33 mouse cellular contexts compared by ENCODE assay signal in genomic region chr2:25320084-25320483, GRCm38 (mm10). TPM values are rescaled to one million over a fixed set of nuclear protein-coding genes. Genes with fewer than 3 reads are reported as not detected.
DNase-seq lines count a peak whose midpoint lies in the region; ATAC-seq and TF ChIP-seq lines count a peak whose summit lies in the region.
"Had no signal": no experiment of that assay in that cellular context is flagged by ENCODE, and none has a peak within 500 bp of the region (broad histone marks: within the 10 kb centered on the region; RNA-seq: fewer than 3 reads in every experiment).

No protein-coding gene starts in this region.

- H3K9ac ChIP-seq in forebrain, postnatal 0 days = no peak overlapping the region; the same call in 1 of the 2 replicates
- no peak overlapping the region for H3K9ac ChIP-seq in forebrain, embryonic 11.5 days (ENCODE audit: low read length)
- H3K9ac ChIP-seq: embryonic facial prominence, embryonic 12.5 days; embryonic facial prominence, embryonic 15.5 days; forebrain, embryonic 12.5 days; hindbrain, embryonic 12.5 days; hindbrain, embryonic 15.5 days had no signal

- no peaks in the 10 kb centered on the region; the same call in 1 of the 2 replicates for H3K36me3 ChIP-seq in forebrain, postnatal 0 days (ENCODE audit: insufficient read depth)
- H3K36me3 ChIP-seq in forebrain, embryonic 11.5 days (ENCODE audit: control insufficient read depth, insufficient read depth, low read length) = no peaks in the 10 kb centered on the region
- H3K36me3 ChIP-seq: embryonic facial prominence, embryonic 12.5 days; embryonic facial prominence, embryonic 15.5 days; forebrain, embryonic 12.5 days; forebrain, embryonic 15.5 days; G1E; hindbrain, embryonic 12.5 days had no signal

- peak; percentile 23 for DNase-seq in forebrain, postnatal 0 days
- no peak for DNase-seq in forebrain, embryonic 11.5 days (ENCODE audit: low spot score)
- peak; percentile 32 to 52 for DNase-seq in right cerebral cortex, postnatal 10 days (ENCODE audit: low spot score in 2 of 2)
- no peak for DNase-seq in right cerebral cortex, postnatal 14 days
- DNase-seq in brain, adult 2 months (ENCODE audit: low read depth, low spot score) = peak; percentile 58
- no peak for DNase-seq in gastrocnemius, postnatal 36 days
- DNase-seq: adrenal gland, adult 2 months; adrenal gland, postnatal 14 days; B cell, adult 2 months; cerebellum, adult 11-12 months; cerebellum, postnatal 25 days; gastrocnemius, postnatal 10 days; heart, adult 11 months had no signal

- 23% methylated on average over 2 of the region's 2 CpGs for WGBS in forebrain, postnatal 0 days
- 40% methylated on average over 2 of the region's 2 CpGs for WGBS in forebrain, embryonic 11.5 days

- no peaks in the 10 kb centered on the region for H3K9me3 ChIP-seq in forebrain, postnatal 0 days (ENCODE audit: low read length)
- no peaks in the 10 kb centered on the region for H3K9me3 ChIP-seq in forebrain, embryonic 11.5 days (ENCODE audit: control insufficient read depth, low read length)
- H3K9me3 ChIP-seq: embryonic facial prominence, embryonic 12.5 days; embryonic facial prominence, embryonic 15.5 days; forebrain, embryonic 12.5 days; forebrain, embryonic 15.5 days; hindbrain, embryonic 12.5 days; hindbrain, embryonic 15.5 days had no signal

- H3K4me3 ChIP-seq in forebrain, postnatal 0 days (ENCODE audit: low read depth, low read length) = no peak overlapping the region
- no peak overlapping the region for H3K4me3 ChIP-seq in forebrain, embryonic 11.5 days (ENCODE audit: low read depth, low read length)
- H3K4me3 ChIP-seq: embryonic facial prominence, embryonic 12.5 days; embryonic facial prominence, embryonic 15.5 days; forebrain, embryonic 12.5 days had no signal

- intact Hi-C loops in gastrocnemius, postnatal 36 days (cut with DNase I) = no loop called here

- no peak for TF ChIP-seq CTCF in forebrain, postnatal 0 days (IDR thresholded peaks at IDR 0.05; ENCODE audit: low read depth)

- H3K4me1 ChIP-seq in forebrain, postnatal 0 days (ENCODE audit: insufficient read depth) = peaks cover 7% of the 10 kb centered on the region
- H3K4me1 ChIP-seq in forebrain, embryonic 11.5 days (replicated peaks; ENCODE audit: control insufficient read depth, insufficient read depth, low read length) = peaks cover 3% of the 10 kb centered on the region; the same call in 1 of the 2 replicates

- ATAC-seq in forebrain, postnatal 0 days = peak; percentile 19; the same call in 1 of the 2 replicates
- no peak for ATAC-seq in forebrain, embryonic 11.5 days (replicated peaks; ENCODE audit: low FRiP score)
- no peak for ATAC-seq in CD4-positive, CD25-positive, alpha-beta regulatory T cell, adult 4 months

- peaks cover 5% of the 10 kb centered on the region; the same call in 1 of the 2 replicates for H3K27me3 ChIP-seq in forebrain, postnatal 0 days (ENCODE audit: insufficient read depth, low read length)
- peaks cover 23% of the 10 kb centered on the region for H3K27me3 ChIP-seq in forebrain, embryonic 11.5 days (ENCODE audit: control insufficient read depth, insufficient read depth, low read length)

- peak overlapping the region; percentile 21; the same call in 1 of the 2 replicates for H3K27ac ChIP-seq in forebrain, postnatal 0 days (ENCODE audit: low read depth, low read length)
- H3K27ac ChIP-seq in forebrain, embryonic 11.5 days (ENCODE audit: low read depth, low read length) = no peak overlapping the region
- H3K27ac ChIP-seq: embryonic facial prominence, embryonic 12.5 days; embryonic facial prominence, embryonic 15.5 days; forebrain, embryonic 12.5 days; hindbrain, embryonic 12.5 days had no signal

- H3K4me2 ChIP-seq in forebrain, postnatal 0 days (ENCODE audit: low read depth) = no peak overlapping the region
- H3K4me2 ChIP-seq in forebrain, embryonic 11.5 days (ENCODE audit: low read depth, low read length, severe bottlenecking) = no peak overlapping the region
- H3K4me2 ChIP-seq: embryonic facial prominence, embryonic 12.5 days; embryonic facial prominence, embryonic 15.5 days; heart, embryonic 11.5 days had no signal

RNA-seq across cellular contexts. Expression of gene Grin1, which starts 1.1 kb away (rescaled TPM):
- total RNA-seq in forebrain, postnatal 0 days (2014; rRNA removed) = 77.3 and 88.5 TPM in 2 replicates
- 46.9 and 58.2 TPM in 2 replicates for polyA plus RNA-seq in forebrain, postnatal 0 days (2015; fragmentation: Nextera tagmentation; extraction: Ambion mirVana)
- 1.7 and 2.1 TPM in 2 replicates for polyA plus RNA-seq in forebrain, embryonic 11.5 days (2014; fragmentation: Nextera tagmentation; extraction: Ambion mirVana)
- total RNA-seq in gastrocnemius, postnatal 36 days (2021) = not detected
- polyA plus RNA-seq in CD4-positive, CD25-positive, alpha-beta regulatory T cell, adult 4 months (2017; shearing (Covaris generic)) = not detected
- total RNA-seq: common myeloid progenitor, adult 5-6 weeks; gastrocnemius, adult 18-20 months; heart, postnatal 25 days; hematopoietic stem cell, adult 5-6 weeks had no signal
- polyA plus RNA-seq: heart, embryonic 14.5 days; heart, postnatal 0 days had no signal

RNA-seq across cellular contexts. Expression of gene Man1b1, which starts 12.1 kb away (rescaled TPM):
- 54.0 and 66.1 TPM in 2 replicates for total RNA-seq in forebrain, postnatal 0 days (2014; rRNA removed)
- 35.5 and 43.8 TPM in 2 replicates for polyA plus RNA-seq in forebrain, postnatal 0 days (2015; fragmentation: Nextera tagmentation; extraction: Ambion mirVana)
- polyA plus RNA-seq in forebrain, embryonic 11.5 days (2014; fragmentation: Nextera tagmentation; extraction: Ambion mirVana) = 75.7 and 77.8 TPM in 2 replicates
- 10 to 100 TPM; 11.9 to 15.0 TPM for total RNA-seq in gastrocnemius, postnatal 36 days (2021)
- 10 to 100 TPM; 21.7 to 32.4 TPM for polyA plus RNA-seq in CD4-positive, CD25-positive, alpha-beta regulatory T cell, adult 4 months (2017; shearing (Covaris generic))

RNA-seq across cellular contexts. Expression of gene Lrrc26, which starts 30.4 kb away (rescaled TPM):
- not detected in 2 replicates for total RNA-seq in forebrain, postnatal 0 days (2014; rRNA removed)
- 0.15 TPM in 1 of 2 replicates, not detected in the other for polyA plus RNA-seq in forebrain, postnatal 0 days (2015; fragmentation: Nextera tagmentation; extraction: Ambion mirVana)
- not detected in 2 replicates for polyA plus RNA-seq in forebrain, embryonic 11.5 days (2014; fragmentation: Nextera tagmentation; extraction: Ambion mirVana)
- total RNA-seq in gastrocnemius, postnatal 36 days (2021) = not detected
- not detected for polyA plus RNA-seq in CD4-positive, CD25-positive, alpha-beta regulatory T cell, adult 4 months (2017; shearing (Covaris generic))
- total RNA-seq: adrenal gland, adult 2 months; adrenal gland, postnatal 14 days; adrenal gland, postnatal 4 days; common myeloid progenitor, adult 5-6 weeks; G1E; gastrocnemius, adult 18-20 months; gastrocnemius, postnatal 4 days; heart, adult 8-10 months; heart, postnatal 25 days; hematopoietic stem cell, adult 5-6 weeks had no signal
- polyA plus RNA-seq: adrenal gland, adult 2 months; embryonic facial prominence, embryonic 12.5 days; forebrain, embryonic 12.5 days; forebrain, embryonic 15.5 days; G1E; heart, embryonic 11.5 days; heart, embryonic 14.5 days; heart, postnatal 0 days; hindbrain, embryonic 12.5 days; hindbrain, embryonic 15.5 days; intestine, embryonic 14.5 days had no signal

RNA-seq across cellular contexts. Expression of gene Tmem210, which starts 32.1 kb away (rescaled TPM):
- not detected in 2 replicates for total RNA-seq in forebrain, postnatal 0 days (2014; rRNA removed)
- polyA plus RNA-seq in forebrain, postnatal 0 days (2015; fragmentation: Nextera tagmentation; extraction: Ambion mirVana) = not detected in 2 replicates
- polyA plus RNA-seq in forebrain, embryonic 11.5 days (2014; fragmentation: Nextera tagmentation; extraction: Ambion mirVana) = not detected in 2 replicates
- total RNA-seq in gastrocnemius, postnatal 36 days (2021) = not detected
- not detected for polyA plus RNA-seq in CD4-positive, CD25-positive, alpha-beta regulatory T cell, adult 4 months (2017; shearing (Covaris generic))
- total RNA-seq: adrenal gland, adult 2 months; adrenal gland, postnatal 14 days; adrenal gland, postnatal 4 days; common myeloid progenitor, adult 5-6 weeks; G1E; gastrocnemius, adult 18-20 months; gastrocnemius, postnatal 10 days; gastrocnemius, postnatal 4 days; heart, adult 8-10 months; heart, postnatal 25 days; hematopoietic stem cell, adult 5-6 weeks had no signal
- polyA plus RNA-seq: adrenal gland, adult 2 months; brain, embryonic 14.5 days; embryonic facial prominence, embryonic 12.5 days; embryonic facial prominence, embryonic 15.5 days; forebrain, embryonic 12.5 days; forebrain, embryonic 15.5 days; G1E; heart, embryonic 11.5 days; heart, embryonic 14.5 days; heart, postnatal 0 days; hindbrain, embryonic 12.5 days; hindbrain, embryonic 15.5 days; intestine, embryonic 14.5 days had no signal

RNA-seq across cellular contexts. Expression of gene Dpp7, which starts 36.1 kb away (rescaled TPM):
- total RNA-seq in forebrain, postnatal 0 days (2014; rRNA removed) = 17.4 and 21.7 TPM in 2 replicates
- 15.3 and 19.8 TPM in 2 replicates for polyA plus RNA-seq in forebrain, postnatal 0 days (2015; fragmentation: Nextera tagmentation; extraction: Ambion mirVana)
- polyA plus RNA-seq in forebrain, embryonic 11.5 days (2014; fragmentation: Nextera tagmentation; extraction: Ambion mirVana) = 20.1 and 20.5 TPM in 2 replicates
- total RNA-seq in gastrocnemius, postnatal 36 days (2021) = 10 to 100 TPM in 1 of 2 experiments, 1 to 10 TPM in 1; 8.7 to 11.9 TPM
- polyA plus RNA-seq in CD4-positive, CD25-positive, alpha-beta regulatory T cell, adult 4 months (2017; shearing (Covaris generic)) = 10 to 100 TPM; 15.5 to 24.6 TPM

Comparison
In these comparisons a context has a peak if more than half of its experiments do, and no peak if none do; other contexts are left out.
1. DNase-seq: peak in forebrain, postnatal 0 days (single experiment), right cerebral cortex, postnatal 10 days (2 of 2) and brain, adult 2 months (single experiment); none in forebrain, embryonic 11.5 days (single experiment), right cerebral cortex, postnatal 14 days (single experiment) and gastrocnemius, postnatal 36 days (0 of 2).
2. RNA of gene Grin1, which starts 1.1 kb away (polyA plus RNA-seq): 46.9 to 58.2 TPM in forebrain, postnatal 0 days; 1.7 to 2.1 TPM in forebrain, embryonic 11.5 days and not detected in CD4-positive, CD25-positive, alpha-beta regulatory T cell, adult 4 months; every median in the first group is over 10 times any median in the second.